Mouse (Mus musculus) megakaryocyte, embryonic 14.5 days (primary cell): ENCODE measurements around the gene Arsb.

Experiments used
- FLI1 ChIP-seq: IDR thresholded peaks from 2 replicates; pipeline ENCODE4 v1.6.1; 2012; ENCODE audit warnings: low read length, inconsistent platforms, mixed read lengths
- GATA1 ChIP-seq: IDR thresholded peaks from 3 replicates; pipeline ENCODE4 v1.6.1; 2012; ENCODE audit warnings: mixed read lengths, low read length, inconsistent platforms, borderline replicate concordance

DNA sequence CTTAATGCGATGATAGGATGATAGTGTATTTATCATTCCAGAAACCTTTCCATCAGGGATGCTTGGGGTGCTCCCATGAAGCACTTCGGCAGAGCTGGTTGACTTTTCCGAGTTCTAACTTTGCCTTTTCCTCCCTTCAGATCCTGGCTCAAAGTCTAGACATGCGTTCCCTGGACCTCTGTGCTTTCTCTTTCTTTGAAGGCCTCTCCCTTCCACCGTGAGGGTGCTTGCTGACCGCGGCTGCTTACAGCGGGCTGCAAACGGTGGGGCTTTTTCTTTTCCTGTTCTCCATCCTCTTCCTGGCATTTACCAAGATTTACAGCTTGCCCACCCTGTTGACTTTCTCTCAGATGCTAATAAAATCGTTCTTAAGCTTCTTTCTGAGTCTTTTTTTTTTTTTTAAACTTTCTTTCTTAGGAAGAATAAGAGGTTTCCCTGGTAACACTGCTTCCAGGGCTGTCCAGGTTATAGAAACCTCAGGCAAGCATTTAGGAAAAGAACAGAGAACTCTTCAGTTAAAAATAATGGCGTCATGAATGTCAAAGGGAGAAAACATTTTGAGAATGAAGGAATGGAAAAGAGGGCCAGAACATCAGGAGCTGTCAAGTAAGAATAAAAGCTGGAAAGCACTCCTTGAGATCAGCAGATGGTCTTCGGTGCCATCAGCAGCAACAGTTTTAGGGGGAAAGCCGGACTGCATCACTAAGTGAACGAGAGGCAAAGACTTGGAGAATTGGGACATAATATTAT is 13.1 kb upstream of the Arsb start:
- TF ChIP-seq GATA1 = no peak
- no peak for TF ChIP-seq FLI1
